Mouse (Mus musculus) liver, embryonic 13.5 days (tissue): Measurements from ENCODE around the gene Kpnb1. TPM values are rescaled to one million over a fixed set of nuclear protein-coding genes. Genes with fewer than 3 reads are reported as not detected.

Experiments
- ATAC-seq: fragments of 200-750 bp; cut with Nextera tagmentation; 2 replicates; pipeline ENCODE4 v1.8.0; 2017; ENCODE audit warnings: low read depth, mild to moderate bottlenecking, moderate number of reproducible peaks, moderate library complexity
- DNase-seq: peaks from one replicate; pipeline ENCODE4 v3.0.0; 2022
- H3K27ac ChIP-seq: fragments of 300-500 bp; sonication (generic); 2 replicates; pipeline ENCODE4 v1.5.1; 2015; ENCODE audit warnings: moderate library complexity, mild to moderate bottlenecking, inconsistent platforms
- H3K27me3 ChIP-seq: fragments of 300-500 bp; sonication (generic); 2 replicates; pipeline ENCODE4 v1.6.1; 2015; ENCODE audit warnings: mild to moderate bottlenecking, inconsistent platforms
- H3K36me3 ChIP-seq: fragments of 300-500 bp; sonication (generic); 2 replicates; pipeline ENCODE4 v1.6.1; 2015; ENCODE audit warnings: mild to moderate bottlenecking, inconsistent platforms
- H3K4me1 ChIP-seq: fragments of 300-500 bp; sonication (generic); replicated peaks from 2 replicates; pipeline ENCODE4 v1.6.1; 2015; ENCODE audit warnings: inconsistent platforms
- H3K4me2 ChIP-seq: fragments of 300-500 bp; sonication (generic); 2 replicates; pipeline ENCODE4 v1.6.1; 2015; ENCODE audit warnings: inconsistent platforms, mild to moderate bottlenecking, moderate library complexity
- H3K4me3 ChIP-seq: fragments of 300-500 bp; sonication (generic); replicated peaks from 2 replicates; pipeline ENCODE4 v1.5.1; 2015; ENCODE audit warnings: mild to moderate bottlenecking, inconsistent platforms
- H3K9ac ChIP-seq: fragments of 300-500 bp; sonication (generic); 2 replicates; pipeline ENCODE4 v1.6.1; 2015; ENCODE audit warnings: mild to moderate bottlenecking, inconsistent platforms
- H3K9me3 ChIP-seq: fragments of 300-500 bp; sonication (generic); replicated peaks from 2 replicates; pipeline ENCODE4 v1.6.1; 2016; ENCODE audit warnings: inconsistent platforms
- WGBS: fragments of 180-500 bp; shearing (Covaris S2); methylation state at CpG from one replicate; pipeline ENCODE4 v1.1.7; 2015; ENCODE audit not compliant: insufficient replicate concordance; 5-methylcytosine and 5-hydroxymethylcytosine counted together
- polyA plus RNA-seq: library from polyadenylated mRNA; unstranded; fragments of >200 nt; fragmentation: Nextera tagmentation; extraction: Ambion mirVana; gene quantifications from 2 replicates; pipeline ENCODE4 v1.2.1, GENCODE M21; 2015

Gene Kpnb1
- polyA plus RNA-seq, 1 experiment from 2014 or later = 29.2 TPM

GRCm38 (mm10) chr11:97151343-97151801 lies 36.3 kb downstream of the Kpnb1 start, which contains the start of gene Tbkbp1:
Tbkbp1 (minus strand) TSS chr11:97151495.
- peaks cover 18% of the 10 kb centered on the region for H3K36me3 ChIP-seq
- peak within 1 kb of the TSS; percentile 73 for H3K27ac ChIP-seq
- ATAC-seq (no peak), DNase-seq (no peak)
- H3K9ac ChIP-seq = peak within 1 kb of the TSS; percentile 64
- peaks cover 63% of the 10 kb centered on the region for H3K27me3 ChIP-seq
- peak within 1 kb of the TSS; percentile 64 for H3K4me3 ChIP-seq
- 0% methylated on average over 14 of the region's 64 CpGs for WGBS
- no peaks in the 10 kb centered on the region for H3K9me3 ChIP-seq
- peaks cover 43% of the 10 kb centered on the region for H3K4me1 ChIP-seq
- H3K4me2 ChIP-seq = peak within 1 kb of the TSS; percentile 79

DNA sequence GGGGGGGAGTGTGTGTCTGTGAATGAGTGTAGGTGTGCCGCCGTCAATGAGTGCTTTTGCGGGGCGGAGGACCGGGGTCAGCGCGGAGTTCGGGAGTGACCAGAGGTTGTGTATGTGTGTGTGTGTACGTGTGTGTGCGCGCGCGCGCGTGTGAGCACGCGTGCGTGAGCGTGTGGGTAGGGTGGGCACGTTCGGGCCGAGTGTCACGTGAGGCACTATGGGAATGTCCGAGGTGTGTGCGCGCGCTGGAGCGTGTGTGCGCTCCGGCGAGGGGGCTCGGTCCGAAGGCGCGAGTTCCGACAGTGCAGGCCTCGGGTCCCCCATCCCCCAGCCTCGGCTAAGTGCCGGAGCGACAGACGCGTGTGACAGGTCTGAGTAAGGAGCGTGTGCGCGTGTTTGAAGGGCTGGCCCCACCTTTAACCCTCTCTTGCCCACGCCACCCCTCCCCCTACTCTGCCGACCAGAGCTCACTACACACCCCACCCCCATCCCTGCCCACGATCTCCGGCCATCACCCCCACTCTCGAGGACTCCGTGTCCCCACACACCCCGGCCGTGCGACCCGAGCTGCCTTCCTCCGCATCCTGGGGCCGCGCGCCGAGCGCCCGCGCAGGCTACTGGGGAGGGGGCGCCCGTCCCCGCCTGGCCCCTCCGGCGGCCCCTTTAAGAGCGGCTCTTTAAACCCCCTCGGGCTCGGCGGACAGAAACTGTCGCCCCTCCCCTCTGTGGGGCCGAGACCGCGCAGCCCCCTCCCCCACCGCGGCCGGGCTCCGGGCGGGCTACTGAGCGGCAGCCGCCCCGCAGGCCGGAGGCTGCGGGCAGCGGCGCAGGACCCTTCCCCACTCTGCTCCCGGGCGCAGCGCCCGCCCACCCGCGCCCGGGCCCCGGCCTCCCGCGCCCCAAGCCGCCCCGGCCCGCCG lies 37.0 kb downstream of the Kpnb1 start:
- Histone ChIP-seq H3K4me3 (peak overlapping the region; percentile 64), H3K9me3 (no peaks in the 10 kb centered on the region), H3K4me2 (peak overlapping the region; percentile 79), H3K27me3 (peaks cover 63% of the 10 kb centered on the region), H3K4me1 (peaks cover 48% of the 10 kb centered on the region), H3K36me3 (peaks cover 15% of the 10 kb centered on the region), H3K9ac (peak overlapping the region; percentile 64), H3K27ac (peak overlapping the region; percentile 73)
- ATAC-seq (peak; percentile 43), DNase-seq (peak; percentile 18)
- under 1% methylated on average over 80 of the region's 102 CpGs for WGBS

GRCm38 (mm10) chr11:97149995-97150410 lies 37.7 kb downstream of the Kpnb1 start:
- 4% methylated on average over 14 of the region's 14 CpGs for WGBS
- H3K27ac ChIP-seq = peak overlapping the region; percentile 73
- peak overlapping the region; percentile 64 for H3K4me3 ChIP-seq
- H3K4me1 ChIP-seq = peaks cover 48% of the 10 kb centered on the region
- peaks cover 63% of the 10 kb centered on the region for H3K27me3 ChIP-seq
- peak overlapping the region; percentile 64 for H3K9ac ChIP-seq
- no peaks in the 10 kb centered on the region for H3K9me3 ChIP-seq
- H3K36me3 ChIP-seq = peaks cover 10% of the 10 kb centered on the region
- peak; percentile 25; the same call in 1 of the 2 replicates for ATAC-seq
- no peak for DNase-seq
- H3K4me2 ChIP-seq = peak overlapping the region; percentile 79

DNA sequence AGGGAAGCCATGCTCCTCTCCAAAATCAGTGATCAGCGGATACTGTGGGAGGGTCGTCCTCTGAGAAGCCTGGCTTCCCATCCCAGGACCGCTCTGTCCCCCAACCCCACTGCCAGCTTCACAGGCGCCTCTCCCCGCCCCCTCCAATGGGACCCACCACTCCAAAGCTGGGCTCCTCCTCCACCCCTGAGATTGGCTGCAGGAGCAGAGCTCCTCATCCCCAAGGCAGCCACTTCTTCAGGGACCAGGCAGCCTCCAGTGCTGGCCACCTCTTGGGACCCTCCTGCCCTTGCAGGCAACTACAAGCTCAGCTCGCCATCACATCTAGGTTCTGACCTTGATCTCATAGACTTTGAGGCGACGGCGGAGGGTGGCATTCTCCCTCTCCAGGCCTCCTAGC lies 38.7 kb downstream of the Kpnb1 start:
- DNase-seq (no peak), ATAC-seq (no peak)
- H3K27me3 ChIP-seq = peaks cover 63% of the 10 kb centered on the region
- 46% methylated on average over 9 of the region's 9 CpGs for WGBS
- H3K4me3 ChIP-seq = peak overlapping the region; percentile 64
- H3K9me3 ChIP-seq = no peaks in the 10 kb centered on the region
- peaks cover 6% of the 10 kb centered on the region; the same call in 1 of the 2 replicates for H3K36me3 ChIP-seq
- H3K27ac ChIP-seq = no peak overlapping the region
- H3K4me1 ChIP-seq = peaks cover 48% of the 10 kb centered on the region
- peak overlapping the region; percentile 79 for H3K4me2 ChIP-seq
- H3K9ac ChIP-seq = 0 out of 2 replicates have a peak overlapping the region, but pooled peaks have one; percentile 13

- Histone ChIP-seq H3K9me3 (no peaks in the 10 kb centered on the region), H3K4me1 (peaks cover 48% of the 10 kb centered on the region), H3K4me3 (peak overlapping the region; percentile 64), H3K36me3 (peaks cover 6% of the 10 kb centered on the region; the same call in 1 of the 2 replicates), H3K27me3 (peaks cover 63% of the 10 kb centered on the region), H3K9ac (no peak overlapping the region), H3K27ac (no peak overlapping the region), H3K4me2 (peak overlapping the region; percentile 79)
- ATAC-seq (no peak), DNase-seq (no peak)
- WGBS = 44% methylated on average over 12 of the region's 12 CpGs
Observed at GRCm38 (mm10) chr11:97148591-97148990, 39.1 kb downstream of the Kpnb1 start.

- H3K9me3 ChIP-seq = no peaks in the 10 kb centered on the region
- no peak overlapping the region for H3K9ac ChIP-seq
- no peak overlapping the region for H3K27ac ChIP-seq
- no peak overlapping the region for H3K4me3 ChIP-seq
- ATAC-seq (no peak), DNase-seq (no peak)
- 68% methylated on average over 8 of the region's 8 CpGs for WGBS
- peaks cover 46% of the 10 kb centered on the region for H3K4me1 ChIP-seq
- no peak overlapping the region for H3K4me2 ChIP-seq
- H3K27me3 ChIP-seq = peaks cover 54% of the 10 kb centered on the region
- peaks cover 6% of the 10 kb centered on the region; the same call in 1 of the 2 replicates for H3K36me3 ChIP-seq
Observed at GRCm38 (mm10) chr11:97147333-97147732, 40.3 kb downstream of the Kpnb1 start.

DNA sequence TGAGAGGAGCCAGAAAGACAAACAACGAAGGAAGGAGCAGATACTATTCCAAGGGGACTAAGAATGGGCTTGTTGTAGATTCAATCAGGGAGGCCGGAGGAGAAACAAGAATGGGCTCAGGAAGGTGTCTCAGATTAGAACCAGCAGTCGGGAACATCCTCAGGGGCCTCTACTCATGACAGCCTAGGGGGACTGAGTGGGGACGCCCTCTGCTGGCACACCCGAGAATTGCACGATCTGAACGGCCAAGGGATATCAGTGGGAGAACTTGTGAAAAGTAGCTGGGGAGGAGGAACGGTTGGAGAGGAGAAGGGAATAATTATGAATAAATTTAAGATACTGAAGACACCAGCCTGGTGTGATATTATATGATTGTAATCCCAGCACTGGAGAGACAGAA lies 41.0 kb downstream of the Kpnb1 start:
- DNase-seq (peak; percentile 51), ATAC-seq (no peak)
- H3K4me2 ChIP-seq = no peak overlapping the region
- peaks cover 43% of the 10 kb centered on the region for H3K4me1 ChIP-seq
- no peak overlapping the region for H3K9ac ChIP-seq
- H3K27me3 ChIP-seq = peaks cover 48% of the 10 kb centered on the region
- no peaks in the 10 kb centered on the region for H3K9me3 ChIP-seq
- H3K4me3 ChIP-seq = no peak overlapping the region
- H3K36me3 ChIP-seq = peaks cover 6% of the 10 kb centered on the region; the same call in 1 of the 2 replicates
- WGBS = 12% methylated on average over 8 of the region's 8 CpGs
- no peak overlapping the region for H3K27ac ChIP-seq

DNA sequence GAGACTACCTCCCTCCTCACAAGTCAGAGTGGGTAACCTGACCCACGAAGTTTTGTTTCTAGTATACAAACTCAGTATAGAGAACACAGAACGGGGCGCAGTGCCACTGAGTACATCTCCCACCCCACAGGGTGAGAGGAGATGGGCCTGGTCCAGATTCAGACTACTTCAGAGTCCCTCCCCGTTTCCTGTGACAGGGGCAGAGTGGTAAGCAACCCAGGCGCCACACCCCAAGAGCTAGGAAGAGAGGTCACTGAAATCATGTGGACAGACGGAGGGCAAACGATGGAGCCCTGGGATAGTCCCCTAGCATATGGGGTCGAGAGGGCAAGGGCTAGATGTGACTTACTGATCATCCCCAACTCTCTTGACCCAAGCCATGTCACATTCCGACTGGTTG lies 41.7 kb downstream of the Kpnb1 start:
- ATAC-seq = no peak
- 71% methylated on average over 9 of the region's 9 CpGs for WGBS

GRCm38 (mm10) chr11:97145320-97145719 lies 42.4 kb downstream of the Kpnb1 start:
- Histone ChIP-seq H3K36me3 (peaks cover 6% of the 10 kb centered on the region; the same call in 1 of the 2 replicates), H3K4me2 (no peak overlapping the region), H3K9ac (no peak overlapping the region), H3K4me1 (peaks cover 31% of the 10 kb centered on the region), H3K4me3 (no peak overlapping the region), H3K27me3 (peaks cover 40% of the 10 kb centered on the region), H3K27ac (no peak overlapping the region), H3K9me3 (no peaks in the 10 kb centered on the region)
- no peak for ATAC-seq
- 40% methylated on average over 2 of the region's 2 CpGs for WGBS
- DNase-seq = no peak

More for the DNA sequence above, 41.7 kb downstream of the Kpnb1 start:
- Histone ChIP-seq H3K27ac (no peak overlapping the region), H3K4me2 (no peak overlapping the region), H3K4me3 (no peak overlapping the region), H3K27me3 (peaks cover 42% of the 10 kb centered on the region), H3K9ac (no peak overlapping the region), H3K4me1 (peaks cover 37% of the 10 kb centered on the region), H3K9me3 (no peaks in the 10 kb centered on the region), H3K36me3 (peaks cover 6% of the 10 kb centered on the region; the same call in 1 of the 2 replicates)
- DNase-seq = no peak

GRCm38 (mm10) chr11:97143196-97143900 lies 44.3 kb downstream of the Kpnb1 start:
- peaks cover 30% of the 10 kb centered on the region for H3K4me1 ChIP-seq
- H3K9me3 ChIP-seq = no peaks in the 10 kb centered on the region
- H3K36me3 ChIP-seq = peaks cover 11% of the 10 kb centered on the region; the same call in 1 of the 2 replicates
- H3K27me3 ChIP-seq = peaks cover 40% of the 10 kb centered on the region
- no peak overlapping the region for H3K4me3 ChIP-seq
- WGBS = 49% methylated on average over 9 of the region's 9 CpGs
- no peak overlapping the region for H3K9ac ChIP-seq
- no peak overlapping the region for H3K27ac ChIP-seq
- no peak overlapping the region for H3K4me2 ChIP-seq
- ATAC-seq (no peak), DNase-seq (no peak)

GRCm38 (mm10) chr11:97142159-97142608 lies 45.5 kb downstream of the Kpnb1 start:
- no peak overlapping the region for H3K4me3 ChIP-seq
- WGBS = 34% methylated on average over 8 of the region's 8 CpGs
- H3K36me3 ChIP-seq = peaks cover 11% of the 10 kb centered on the region; the same call in 1 of the 2 replicates
- ATAC-seq (no peak), DNase-seq (no peak)
- H3K4me1 ChIP-seq = peaks cover 36% of the 10 kb centered on the region
- no peak overlapping the region for H3K4me2 ChIP-seq
- H3K9ac ChIP-seq = no peak overlapping the region
- peak overlapping the region; percentile 50 for H3K27ac ChIP-seq
- H3K27me3 ChIP-seq = peaks cover 40% of the 10 kb centered on the region
- no peaks in the 10 kb centered on the region for H3K9me3 ChIP-seq
